Mouse (Mus musculus) frontal cortex, postnatal 36 days (tissue): ENCODE measurements around the gene Filip1l.

Experiments used
- DNase-seq, 2 experiments: peaks; one replicate each; pipeline ENCODE4 v3.0.0; 2022; ENCODE audit warnings: low spot score in 2 of 2

The Filip1l gene

GRCm38 (mm10) chr16:57568648-57569404 lies 215.9 kb downstream of the Filip1l start:
- DNase-seq: no peak

- no peak for DNase-seq
These were observed 218.0 kb downstream of the Filip1l start for GRCm38 (mm10) chr16:57570789-57571311.

- no peak for DNase-seq
These were observed 220.9 kb downstream of the Filip1l start for GRCm38 (mm10) chr16:57573831-57574230.

GRCm38 (mm10) chr16:57575764-57576388 lies 223.0 kb downstream of the Filip1l start:
- DNase-seq: no peak

GRCm38 (mm10) chr16:57577519-57577918 lies 224.6 kb downstream of the Filip1l start:
- DNase-seq: no peak

- no peak for DNase-seq
These were observed 227.1 kb downstream of the Filip1l start for GRCm38 (mm10) chr16:57580041-57580440.

GRCm38 (mm10) chr16:57582008-57582407 lies 229.1 kb downstream of the Filip1l start:
- DNase-seq: no peak

GRCm38 (mm10) chr16:57585201-57585600 lies 232.3 kb downstream of the Filip1l start:
- DNase-seq: no peak

GRCm38 (mm10) chr16:57593422-57594157 lies 240.7 kb downstream of the Filip1l start:
- DNase-seq: peak; percentile 7 to 50

GRCm38 (mm10) chr16:57597295-57597957 lies 244.5 kb downstream of the Filip1l start:
- DNase-seq: no peak

GRCm38 (mm10) chr16:57601031-57601430 lies 248.1 kb downstream of the Filip1l start:
- no peak for DNase-seq

- peak; percentile 82 to 83 for DNase-seq
These were observed 253.7 kb downstream of the Filip1l start, which contains the start of gene Cmss1 for GRCm38 (mm10) chr16:57606444-57607227. TSS of gene Cmss1 (minus strand) at chr16:57606864.

GRCm38 (mm10) chr16:57611768-57612167 lies 258.9 kb downstream of the Filip1l start:
- peak in 1 of 2 experiments; percentile 43 for DNase-seq
